Mouse (Mus musculus): ENCODE results near the gene 2510039O18Rik.

DNA sequence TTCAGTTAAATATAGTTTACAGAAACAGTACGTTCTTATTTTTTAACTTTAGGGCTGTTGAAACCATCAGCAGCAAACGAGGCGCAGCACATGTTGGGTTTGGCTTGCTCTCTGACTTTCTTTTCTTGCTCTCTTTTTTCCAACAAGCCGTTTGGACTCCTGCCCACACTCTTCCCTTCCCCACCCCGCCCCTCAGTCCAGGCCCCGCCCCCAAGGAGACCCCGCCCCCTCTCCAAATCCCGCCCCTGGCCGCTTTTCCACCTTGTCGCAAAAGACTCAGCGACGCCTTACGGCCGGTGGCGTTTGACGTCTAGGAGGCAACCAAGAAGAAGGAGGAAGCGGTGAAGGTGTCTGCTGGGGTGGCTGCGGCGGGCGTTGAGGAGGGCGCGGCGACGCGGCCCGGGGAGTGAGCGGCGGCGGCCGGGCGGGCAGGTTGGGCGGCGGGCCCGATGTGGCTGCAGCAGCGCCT, at the start of gene 2510039O18Rik:
- no peak for TF ChIP-seq CTCF (IDR thresholded peaks at IDR 0.05; ENCODE audit: low read depth, low read length)
- no peak for TF ChIP-seq TAL1 (conservative IDR thresholded peaks at IDR 0.05; ENCODE audit: low read depth, low read length)

All from G1E (cell line).